Mouse (Mus musculus) neural tube, embryonic 14.5 days (tissue): Measurements from ENCODE around the gene E330017A01Rik. TPM values are rescaled to one million over a fixed set of nuclear protein-coding genes. Genes with fewer than 3 reads are reported as not detected.

Source experiments
- ATAC-seq: fragments of 200-750 bp; cut with Nextera tagmentation; 2 replicates; pipeline ENCODE4 v1.8.0; 2017; ENCODE audit warnings: low read depth, mild to moderate bottlenecking, moderate TSS enrichment, moderate library complexity
- H3K27ac ChIP-seq: fragments of 300-500 bp; sonication (generic); 2 replicates; pipeline ENCODE4 v1.5.1; 2014; ENCODE audit warnings: low read depth, mild to moderate bottlenecking, control low read depth, low read length, moderate library complexity, mixed read lengths
- H3K27me3 ChIP-seq: fragments of 300-500 bp; sonication (generic); 2 replicates; pipeline ENCODE4 v1.6.1; 2014; ENCODE audit warnings: low read length; ENCODE audit not compliant: control insufficient read depth, insufficient read depth
- H3K36me3 ChIP-seq: fragments of 300-500 bp; sonication (generic); 2 replicates; pipeline ENCODE4 v1.6.1; 2014; ENCODE audit warnings: low read length, mixed read lengths; ENCODE audit not compliant: control insufficient read depth, insufficient read depth
- H3K4me1 ChIP-seq: fragments of 300-500 bp; sonication (generic); 2 replicates; pipeline ENCODE4 v1.6.1; 2014; ENCODE audit warnings: low read length; ENCODE audit not compliant: control insufficient read depth, insufficient read depth
- H3K4me2 ChIP-seq: fragments of 300-500 bp; sonication (generic); 2 replicates; pipeline ENCODE4 v1.6.1; 2014; ENCODE audit warnings: mild to moderate bottlenecking, low read depth, low read length, control low read depth
- H3K4me3 ChIP-seq: fragments of 300-500 bp; sonication (generic); 2 replicates; pipeline ENCODE4 v1.5.1; 2014; ENCODE audit warnings: low read depth, low read length, control low read depth, mixed read lengths
- H3K9ac ChIP-seq: fragments of 300-500 bp; sonication (generic); replicated peaks from 2 replicates; pipeline ENCODE4 v1.6.1; 2014; ENCODE audit warnings: low read depth, mild to moderate bottlenecking, control low read depth, low read length, mixed read lengths
- H3K9me3 ChIP-seq: fragments of 300-500 bp; sonication (generic); 2 replicates; pipeline ENCODE4 v1.6.1; 2016; ENCODE audit warnings: low read length; ENCODE audit not compliant: control insufficient read depth
- polyA plus RNA-seq: library from polyadenylated mRNA; unstranded; fragments of >200 nt; fragmentation: Nextera tagmentation; extraction: Ambion mirVana; gene quantifications from 2 replicates; pipeline ENCODE4 v1.2.1, GENCODE M21; 2014

Gene E330017A01Rik
- polyA plus RNA-seq, 1 experiment from 2014 or later, result not detected

DNA sequence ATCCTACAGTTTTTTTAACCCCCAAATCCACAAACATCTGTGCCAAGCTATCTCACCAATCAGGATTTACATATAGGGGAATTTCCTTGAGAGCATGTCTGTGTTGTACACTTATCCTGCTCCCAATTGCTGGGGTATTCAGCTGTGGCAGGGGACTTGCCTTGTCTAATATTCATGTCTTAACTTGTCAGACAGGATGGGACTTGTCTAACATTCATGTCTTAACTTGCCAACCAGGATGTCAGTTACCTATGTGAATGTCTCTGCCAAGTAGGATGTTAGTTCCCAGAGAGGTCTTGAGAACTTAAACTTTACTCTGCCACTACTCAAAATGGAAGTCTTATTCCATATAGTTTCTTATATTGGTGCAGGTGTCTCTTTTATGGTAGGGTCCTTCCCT is 49.1 kb downstream of the E330017A01Rik start:
- Histone ChIP-seq H3K27me3 (no peaks in the 10 kb centered on the region), H3K9me3 (no peaks in the 10 kb centered on the region)
- ATAC-seq, result no peak

More for the DNA sequence above, 49.1 kb downstream of the E330017A01Rik start:
- Histone ChIP-seq H3K4me1 (no peaks in the 10 kb centered on the region), H3K36me3 (no peaks in the 10 kb centered on the region), H3K4me3 (no peak overlapping the region), H3K4me2 (no peak overlapping the region), H3K9ac (no peak overlapping the region), H3K27ac (no peak overlapping the region)

Other genes starting within 250 kb of the E330017A01Rik start
- 9.7 and 10.2 TPM in 2 replicates for gene Dcbld2, start 230.3 kb downstream of the E330017A01Rik start, polyA plus RNA-seq
- 6.3 and 8.3 TPM in 2 replicates for gene St3gal6, start 114.5 kb downstream of the E330017A01Rik start, polyA plus RNA-seq
- gene Gm813, start 21.8 kb downstream of the E330017A01Rik start, polyA plus RNA-seq, result not detected in 2 replicates
- 16.5 and 17.0 TPM in 2 replicates for gene Cpox, start 31.6 kb upstream of the E330017A01Rik start, polyA plus RNA-seq
- gene Gpr15, start 80.3 kb upstream of the E330017A01Rik start, polyA plus RNA-seq, result 0.21 TPM in 1 of 2 replicates, not detected in the other
- 146 and 147 TPM in 2 replicates for gene Cldnd1, start 89.2 kb upstream of the E330017A01Rik start, polyA plus RNA-seq
- not detected in 2 replicates for gene Olfr172, start 124.4 kb upstream of the E330017A01Rik start, polyA plus RNA-seq
- not detected in 2 replicates for gene Olfr173, start 161.5 kb upstream of the E330017A01Rik start, polyA plus RNA-seq
- gene Olfr175-ps1, start 188.0 kb upstream of the E330017A01Rik start, polyA plus RNA-seq, result not detected in 2 replicates
- not detected in 2 replicates for gene Olfr177, start 236.0 kb upstream of the E330017A01Rik start, polyA plus RNA-seq